Mouse (Mus musculus) CH12.LX (cell line): ENCODE data around the gene Tmem19. TPM values are rescaled to one million over a fixed set of nuclear protein-coding genes. Genes with fewer than 3 reads are reported as not detected.
A peak's percentile ranks its signal among the peaks of the same experiment; 100 is the strongest.

Experiments used
- DNase-seq: peaks from one replicate; pipeline ENCODE4 v3.0.0-alpha.2; 2013; ENCODE audit errors: extremely low read depth
- H3K27ac ChIP-seq: 2 replicates; pipeline ENCODE4 v1.5.1; 2012; ENCODE audit warnings: low read depth, mild to moderate bottlenecking, control low read depth, moderate library complexity; ENCODE audit not compliant: insufficient read depth
- H3K27me3 ChIP-seq: replicated peaks from 2 replicates; pipeline ENCODE3; 2012; ENCODE audit warnings: inconsistent platforms
- H3K36me3 ChIP-seq, 2 experiments: replicated peaks in 1 of 2; 2 replicates each; pipeline versions ENCODE3 to v1.6.1; 2012; ENCODE audit warnings: inconsistent platforms in 1 of 2, low read length in 1 of 2, mild to moderate bottlenecking in 1 of 2, mixed read lengths in 1 of 2, moderate library complexity in 1 of 2; ENCODE audit not compliant: control insufficient read depth in 1 of 2, insufficient read depth in 1 of 2
- H3K4me1 ChIP-seq, 2 experiments: 2 replicates each; pipeline ENCODE4 v1.6.1; 2012; ENCODE audit warnings: inconsistent platforms in 1 of 2, moderate library complexity in 1 of 2; ENCODE audit not compliant: insufficient read depth in 2 of 2, control insufficient read depth in 1 of 2
- H3K4me2 ChIP-seq: 2 replicates; pipeline ENCODE4 v1.6.1; 2012; ENCODE audit warnings: low read depth, mild to moderate bottlenecking, control low read depth; ENCODE audit not compliant: poor library complexity, insufficient read depth, severe bottlenecking
- H3K4me3 ChIP-seq, 3 experiments: fragments of 150-350 bp in 1 of 3; sonication (generic) in 1 of 3; replicated peaks in 1 of 3; 2 replicates each; pipeline versions ENCODE3 to v1.5.1; 2011 to 2012; ENCODE audit warnings: low read depth in 2 of 3, low read length in 2 of 3, mild to moderate bottlenecking in 2 of 3, moderate library complexity in 2 of 3, control low read depth in 1 of 3, improper control_type of control experiment in 1 of 3, inconsistent platforms in 1 of 3, mixed read lengths in 1 of 3; ENCODE audit not compliant: poor library complexity in 1 of 3
- H3K79me2 ChIP-seq: replicated peaks from 2 replicates; pipeline ENCODE4 v1.6.1; 2012; ENCODE audit warnings: mild to moderate bottlenecking, moderate library complexity; ENCODE audit not compliant: control insufficient read depth, poor library complexity, insufficient read depth, severe bottlenecking; ENCODE audit errors: extremely low read depth
- H3K9ac ChIP-seq: 2 replicates; pipeline ENCODE4 v1.6.1; 2012; ENCODE audit warnings: low read depth, mild to moderate bottlenecking, control low read depth, moderate library complexity; ENCODE audit not compliant: insufficient read depth
- H3K9me3 ChIP-seq: replicated peaks from 2 replicates; pipeline ENCODE3; 2012; ENCODE audit warnings: low read length, inconsistent platforms, mixed read lengths
- CHD2 ChIP-seq: IDR thresholded peaks from 2 replicates; pipeline ENCODE4 v1.6.1; 2011; ENCODE audit warnings: low read length, improper control_type of control experiment
- CTCF ChIP-seq, 2 experiments: IDR thresholded peaks in 1 of 2; conservative IDR thresholded peaks in 1 of 2; 2 replicates each; pipeline ENCODE4 v1.5.1; 2011 to 2012; ENCODE audit warnings: low read depth in 2 of 2, low read length in 2 of 2, improper control_type of control experiment in 1 of 2, inconsistent platforms in 1 of 2, mild to moderate bottlenecking in 1 of 2, moderate library complexity in 1 of 2
- E2F4 ChIP-seq: IDR thresholded peaks from 2 replicates; pipeline ENCODE4 v1.6.1; 2011; ENCODE audit warnings: low read depth, low read length, improper control_type of control experiment; ENCODE audit not compliant: insufficient replicate concordance
- EP300 ChIP-seq: IDR thresholded peaks from 2 replicates; pipeline ENCODE4 v1.6.1; 2011; ENCODE audit warnings: low read length, improper control_type of control experiment
- ETS1 ChIP-seq: conservative IDR thresholded peaks from 2 replicates; pipeline ENCODE4 v1.6.1; 2012; ENCODE audit warnings: low read depth, mild to moderate bottlenecking, inconsistent platforms, low read length, improper control_type of control experiment, moderate library complexity
- GABPA ChIP-seq: IDR thresholded peaks from 2 replicates; pipeline ENCODE4 v1.6.1; 2012; ENCODE audit warnings: low read depth, low read length, improper control_type of control experiment, inconsistent platforms; ENCODE audit not compliant: insufficient replicate concordance
- HCFC1 ChIP-seq: IDR thresholded peaks from 2 replicates; pipeline ENCODE4 v1.6.1; 2012; ENCODE audit warnings: low read depth, mild to moderate bottlenecking, inconsistent platforms, low read length, improper control_type of control experiment
- JUN ChIP-seq: IDR thresholded peaks from 2 replicates; pipeline ENCODE4 v1.6.1; 2011; ENCODE audit warnings: low read depth, mild to moderate bottlenecking, low read length, improper control_type of control experiment, moderate library complexity; ENCODE audit not compliant: insufficient read depth
- JUND ChIP-seq: conservative IDR thresholded peaks from 2 replicates; pipeline ENCODE4 v1.6.1; 2011; ENCODE audit warnings: low read depth, low read length, improper control_type of control experiment
- KAT2A ChIP-seq: IDR thresholded peaks from 2 replicates; pipeline ENCODE4 v1.6.1; 2012; ENCODE audit warnings: low read length, improper control_type of control experiment, inconsistent platforms; ENCODE audit not compliant: insufficient replicate concordance
- MAFK ChIP-seq: IDR thresholded peaks from 2 replicates; pipeline ENCODE4 v1.6.1; 2011; ENCODE audit warnings: low read length, improper control_type of control experiment; ENCODE audit not compliant: insufficient replicate concordance
- MAZ ChIP-seq: IDR thresholded peaks from 2 replicates; pipeline ENCODE4 v1.6.1; 2012; ENCODE audit warnings: low read depth, mild to moderate bottlenecking, inconsistent platforms, low read length, improper control_type of control experiment, moderate library complexity
- MXI1 ChIP-seq: IDR thresholded peaks from 2 replicates; pipeline ENCODE4 v1.6.1; 2011; ENCODE audit warnings: mild to moderate bottlenecking, low read depth, low read length, improper control_type of control experiment
- NELFE ChIP-seq: IDR thresholded peaks from 2 replicates; pipeline ENCODE4 v1.6.1; 2011; ENCODE audit warnings: low read depth, low read length, improper control_type of control experiment
- POLR2A ChIP-seq: IDR thresholded peaks from 2 replicates; pipeline ENCODE4 v1.6.1; 2011; ENCODE audit warnings: low read depth, mild to moderate bottlenecking, improper control_type of control experiment, low read length
- POLR2AphosphoS2 ChIP-seq: IDR thresholded peaks from 2 replicates; pipeline ENCODE4 v1.6.1; 2011; ENCODE audit warnings: low read depth, low read length, improper control_type of control experiment
- RAD21 ChIP-seq: IDR thresholded peaks from 2 replicates; pipeline ENCODE4 v1.6.1; 2011; ENCODE audit warnings: low read depth, mild to moderate bottlenecking, low read length, improper control_type of control experiment, moderate library complexity
- RCOR1 ChIP-seq: conservative IDR thresholded peaks from 2 replicates; pipeline ENCODE4 v1.6.1; 2012; ENCODE audit warnings: low read depth, mild to moderate bottlenecking, inconsistent platforms, low read length, improper control_type of control experiment
- SIN3A ChIP-seq: IDR thresholded peaks from 2 replicates; pipeline ENCODE4 v1.6.1; 2012; ENCODE audit warnings: low read length, improper control_type of control experiment, inconsistent platforms
- SMC3 ChIP-seq: IDR thresholded peaks from 2 replicates; pipeline ENCODE4 v1.6.1; 2011; ENCODE audit warnings: low read depth, low read length, improper control_type of control experiment
- TBP ChIP-seq: conservative IDR thresholded peaks from 2 replicates; pipeline ENCODE4 v1.6.1; 2011; ENCODE audit warnings: low read depth, low read length, improper control_type of control experiment
- UBTF ChIP-seq: IDR thresholded peaks from 2 replicates; pipeline ENCODE4 v1.6.1; 2012; ENCODE audit warnings: low read depth, mild to moderate bottlenecking, inconsistent platforms, low read length, improper control_type of control experiment, moderate library complexity
- USF2 ChIP-seq: conservative IDR thresholded peaks from 2 replicates; pipeline ENCODE4 v1.6.1; 2011; ENCODE audit warnings: low read depth, low read length, improper control_type of control experiment
- ZC3H11A ChIP-seq: IDR thresholded peaks from 2 replicates; pipeline ENCODE4 v1.6.1; 2012; ENCODE audit warnings: low read depth, mild to moderate bottlenecking, inconsistent platforms, low read length, improper control_type of control experiment
- dilution Hi-C: fragments of 300-500 bp; cut with MboI; formaldehyde crosslinking; loops from 2 replicates; pipeline ENCODE4 v1.14.3; 2020; ENCODE audit warnings: low sequenced_read_pairs; ENCODE audit not compliant: extremely low pct_unique_long_range_greater_than_20kb, extremely low pct_ligation_motif_present
- in situ Hi-C: fragments of 300-500 bp; cut with MboI; formaldehyde crosslinking; loops from 3 replicates; pipeline ENCODE4 v1.14.3; 2019; ENCODE audit warnings: low sequenced_read_pairs, low pct_ligation_motif_present, low pct_unique_long_range_greater_than_20kb, mixed read lengths
- polyA plus RNA-seq: library from polyadenylated mRNA; unstranded; fragments of >175 nt; gene quantifications from 2 replicates; pipeline ENCODE4 v1.2.1, GENCODE M21; 2012; ENCODE audit warnings: low read depth; ENCODE audit not compliant: insufficient read length
- total RNA-seq, 2 experiments: library from RNA; depleted of rRNA; stranded (reverse); fragments of 300-350 nt in 1 of 2; fragments of >200 nt in 1 of 2; gene quantifications; 2 replicates each; pipeline ENCODE4 v1.2.3; 2012 to 2014

Tmem19 gene
- total and polyA plus RNA-seq, 3 experiments = 25.7 to 29.3 (median 26.0) TPM

GRCm38 (mm10) chr10:115323295-115323694 is 39.0 kb downstream of the Tmem19 start:
- dilution Hi-C loops = no loop called here
- no peak overlapping the region for H3K4me2 ChIP-seq
- in situ Hi-C loops = no loop called here
- H3K27me3 ChIP-seq = no peaks in the 10 kb centered on the region
- H3K27ac ChIP-seq = no peak overlapping the region
- TF ChIP-seq JUN (no peak), CTCF (conservative IDR thresholded peaks at IDR 0.05 in 1 of 2, IDR thresholded peaks at IDR 0.05 in 1 of 2; ENCODE audit: low read depth in 2 of 2, low read length in 2 of 2) (peak; percentile 68 to 92; a peak in 3 of 4 replicates), HCFC1 (no peak), CHD2 (no peak), TBP (no peak), RAD21 (peak; percentile 97), ZC3H11A (peak; percentile 57), SMC3 (peak; percentile 89), RCOR1 (no peak), SIN3A (0 out of 2 replicates have a peak, but pooled peaks have one; percentile 33), NELFE (no peak)
- no peak overlapping the region for H3K4me3 ChIP-seq
- no peaks in the 10 kb centered on the region for H3K79me2 ChIP-seq
- peak; percentile 75 for DNase-seq
- H3K9ac ChIP-seq = no peak overlapping the region
- H3K9me3 ChIP-seq = no peaks in the 10 kb centered on the region
- H3K4me1 ChIP-seq = peaks cover 8 to 45% of the 10 kb centered on the region in 2 experiments
- no peaks in the 10 kb centered on the region for H3K36me3 ChIP-seq

DNA sequence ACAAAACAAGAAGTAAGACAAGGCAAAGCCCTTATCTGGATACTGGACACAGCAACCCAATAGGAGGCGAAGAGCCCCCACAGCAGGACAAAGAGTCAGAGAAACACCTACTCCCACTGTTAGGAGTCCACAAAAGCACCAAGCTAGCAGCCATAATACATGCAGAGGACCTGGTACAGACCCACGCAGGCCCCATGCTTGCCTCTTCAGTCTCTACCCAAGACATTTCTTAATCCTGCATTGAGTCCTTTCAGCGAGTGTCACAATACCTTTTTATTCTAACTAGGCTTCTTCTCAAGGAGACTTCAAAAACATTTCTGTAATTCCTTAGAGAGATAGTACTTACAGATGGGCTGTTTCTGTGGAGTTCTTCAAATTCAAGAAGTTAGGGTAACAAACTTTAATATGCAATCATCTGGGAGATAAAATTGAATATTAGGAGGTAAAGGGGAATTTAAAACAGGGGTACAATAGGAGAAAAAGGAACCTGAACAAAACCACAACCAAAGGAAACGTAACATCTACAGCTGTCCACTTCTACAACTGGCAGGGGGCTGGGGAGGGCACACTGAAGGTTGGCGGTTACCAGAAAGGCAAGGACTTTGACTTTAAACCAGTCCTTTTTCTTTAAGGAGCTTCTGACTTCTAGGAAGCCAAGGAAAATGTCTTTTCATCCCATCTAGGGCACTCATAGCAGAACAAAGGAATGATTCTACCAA is 40.8 kb downstream of the Tmem19 start:
- Histone ChIP-seq H3K4me3 (no peak overlapping the region), H3K27ac (no peak overlapping the region), H3K36me3 (no peaks in the 10 kb centered on the region), H3K4me2 (no peak overlapping the region), H3K9me3 (no peaks in the 10 kb centered on the region), H3K9ac (no peak overlapping the region), H3K79me2 (no peaks in the 10 kb centered on the region), H3K4me1 (peaks cover 4 to 36% of the 10 kb centered on the region in 2 experiments), H3K27me3 (no peaks in the 10 kb centered on the region)
- in situ Hi-C loops = no loop called here
- TF ChIP-seq KAT2A (no peak), MAZ (no peak), POLR2A (no peak), ETS1 (no peak), USF2 (no peak), MAFK (no peak), MXI1 (no peak), UBTF (no peak), E2F4 (no peak), SMC3 (no peak), POLR2AphosphoS2 (no peak), JUND (no peak), EP300 (no peak), GABPA (no peak)
- DNase-seq = no peak
- dilution Hi-C loops = no loop called here
